Mouse (Mus musculus): ENCODE results near the gene Zdhhc14.

DNA sequence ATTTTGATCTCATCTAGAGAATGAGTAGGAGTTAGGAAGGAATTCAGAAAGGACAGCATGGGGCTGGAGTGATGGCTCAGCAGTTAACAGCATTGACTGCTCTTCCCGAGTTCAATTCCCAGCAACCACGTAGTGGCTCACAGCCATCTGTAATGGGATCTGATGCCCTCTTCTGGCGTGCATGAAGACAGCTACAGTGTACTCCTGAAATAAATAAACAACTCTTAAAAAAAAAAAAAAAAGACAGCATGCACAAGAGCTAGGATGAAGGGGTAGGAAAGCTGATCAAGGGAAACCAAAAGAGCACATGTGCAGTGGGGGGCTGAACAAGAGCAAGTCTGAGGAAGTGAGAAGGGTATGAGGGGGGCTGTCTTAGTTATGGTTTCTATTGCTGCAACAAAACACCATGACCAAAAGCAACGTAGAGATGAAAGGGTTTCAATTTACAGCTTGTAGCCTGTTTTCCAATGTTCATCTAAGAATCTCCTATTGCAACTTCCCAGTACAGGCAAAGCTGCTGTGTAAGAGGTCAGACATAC, 237.3 kb downstream of the Zdhhc14 start:
- TF ChIP-seq CTCF (IDR thresholded peaks at IDR 0.05; ENCODE audit: extremely low read depth, insufficient read length, insufficient replicate concordance, low read depth, low read length) (no peak), POLR2A (IDR thresholded peaks at IDR 0.05; ENCODE audit: low read depth, low read length) (no peak)

Data from small intestine, adult 2 months (tissue).